Mouse (Mus musculus) layer of hippocampus, adult 11-12 months (tissue): ENCODE measurements at regions not wholly inside any gene's neighbourhood (a gene's known extent, or its start where the extent isn't known, plus 50 kb on each side); places are given as distances from the start of the nearest gene placed in this dataset.

ENCODE experiments used
- DNase-seq: peaks from one replicate; pipeline ENCODE4 v3.0.0; 2022; ENCODE audit warnings: low spot score

- no peak for DNase-seq
These were observed 101.2 kb upstream of the Vwc2 start for GRCm38 (mm10) chr11:11012660-11013455.

- no peak for DNase-seq
These were observed 100.4 kb upstream of the Vwc2 start for GRCm38 (mm10) chr11:11013581-11013980.

GRCm38 (mm10) chr11:11014088-11014487 lies 99.9 kb upstream of the Vwc2 start:
- DNase-seq = peak; percentile 32

- peak; percentile 39 for DNase-seq
These were observed 99.5 kb upstream of the Vwc2 start for GRCm38 (mm10) chr11:11014538-11014937.

DNA sequence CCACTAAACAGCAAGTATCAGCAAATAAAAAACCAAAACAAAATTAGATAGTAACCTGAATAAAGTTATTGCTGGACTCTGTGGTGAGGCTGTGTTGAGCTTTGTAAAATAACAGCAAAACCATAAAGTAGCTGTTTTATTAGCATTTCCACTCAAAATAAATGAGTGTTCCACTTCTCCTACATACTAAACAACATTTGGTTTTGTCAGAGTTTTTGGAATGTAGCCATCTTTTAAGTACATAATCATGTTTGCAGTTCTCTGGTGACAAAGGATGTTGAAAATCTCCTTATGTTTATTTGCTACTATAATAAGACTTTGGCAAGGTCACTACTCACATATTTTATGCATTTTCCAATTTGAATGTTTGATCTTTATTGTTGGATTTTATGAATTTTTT lies 85.2 kb upstream of the Vwc2 start:
- no peak for DNase-seq
